Mouse (Mus musculus): Measurements from ENCODE around the gene Polr1c. TPM values are rescaled to one million over a fixed set of nuclear protein-coding genes. Genes with fewer than 3 reads are reported as not detected.

Polr1c gene
- polyA plus RNA-seq, 1 experiment from 2014 or later = 109 TPM

DNA sequence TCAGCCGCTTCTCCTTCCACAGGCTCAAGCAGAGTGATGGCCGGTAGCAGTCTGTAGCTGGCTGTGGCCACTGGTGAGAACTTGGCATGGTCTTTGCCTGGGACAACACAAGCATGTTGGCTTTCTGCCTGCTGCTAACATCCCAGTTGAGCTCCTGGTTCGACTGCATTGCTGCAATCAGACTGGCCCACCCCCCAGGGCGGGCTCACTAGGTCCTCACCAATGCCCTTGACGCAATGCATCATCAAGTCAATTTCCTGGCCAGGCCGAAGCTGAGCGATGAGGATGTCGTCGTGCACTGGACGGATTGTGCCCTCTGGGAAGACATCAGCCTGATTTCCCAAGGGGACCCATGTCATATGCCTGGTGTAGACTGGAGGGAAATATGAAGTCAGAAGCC is 3.3 kb downstream of the Polr1c start:
- Histone ChIP-seq H3K27me3 (no peaks in the 10 kb centered on the region), H3K9ac (replicated peaks) (0 out of 2 replicates have a peak overlapping the region, but pooled peaks have one; percentile 12), H3K27ac (no peak overlapping the region), H3K4me2 (no peak overlapping the region), H3K4me3 (replicated peaks) (no peak overlapping the region), H3K9me3 (no peaks in the 10 kb centered on the region), H3K36me3 (peaks cover 77% of the 10 kb centered on the region), H3K4me1 (replicated peaks) (peaks cover 19% of the 10 kb centered on the region)
- 79% methylated on average over 10 of the region's 10 CpGs for WGBS
- ATAC-seq (ENCODE audit: insufficient number of reproducible peaks, insufficient read depth, low FRiP score, low TSS enrichment, low read depth) = no peak

DNA sequence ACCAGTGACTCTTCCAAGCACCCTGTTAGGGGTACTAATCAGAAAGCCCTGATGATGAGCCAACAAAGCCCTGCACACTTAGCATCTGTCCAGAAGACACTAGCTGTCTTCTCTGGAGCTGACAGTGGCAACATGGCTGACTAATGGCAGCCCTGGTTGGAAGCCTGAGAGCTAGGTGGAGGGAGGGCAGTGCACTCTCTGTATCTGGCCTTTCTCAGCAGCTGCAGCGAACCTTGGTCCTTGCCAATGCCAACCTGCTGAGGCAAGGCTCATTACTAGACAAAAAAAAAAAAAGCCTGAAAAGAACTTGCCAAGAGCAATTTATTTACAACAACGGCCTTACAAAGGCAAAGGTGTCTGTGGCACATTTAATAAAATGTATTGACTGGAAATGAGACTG is 4.2 kb downstream of the Polr1c start:
- Histone ChIP-seq H3K27me3 (no peaks in the 10 kb centered on the region), H3K36me3 (peaks cover 81% of the 10 kb centered on the region), H3K9ac (replicated peaks) (no peak overlapping the region), H3K9me3 (no peaks in the 10 kb centered on the region), H3K4me3 (replicated peaks) (no peak overlapping the region), H3K4me2 (no peak overlapping the region), H3K4me1 (replicated peaks) (peaks cover 9% of the 10 kb centered on the region), H3K27ac (no peak overlapping the region)
- 68% methylated on average over 2 of the region's 2 CpGs for WGBS
- no peak for ATAC-seq (ENCODE audit: insufficient number of reproducible peaks, insufficient read depth, low FRiP score, low TSS enrichment, low read depth)

DNA sequence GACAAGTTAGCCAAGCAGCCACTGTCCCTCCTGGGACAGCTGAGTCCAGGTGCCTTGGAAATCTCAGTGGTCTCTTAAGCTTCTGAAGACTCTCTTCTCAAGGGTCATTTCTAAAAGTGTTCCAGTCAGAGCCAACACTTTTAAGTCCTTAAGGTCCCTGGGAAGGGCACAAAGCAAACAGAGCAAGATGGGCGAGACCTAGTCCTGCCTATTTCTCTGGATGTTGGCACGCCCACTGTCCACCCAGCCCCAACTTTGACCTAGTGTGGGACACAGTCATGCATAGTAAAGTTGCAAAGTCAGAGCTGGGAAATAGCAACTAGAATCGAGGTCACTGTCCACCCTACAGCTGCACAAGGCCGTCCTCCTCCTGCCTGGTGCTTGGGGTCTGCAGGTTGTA is 4.9 kb downstream of the Polr1c start:
- Histone ChIP-seq H3K36me3 (peaks cover 87% of the 10 kb centered on the region), H3K27me3 (no peaks in the 10 kb centered on the region), H3K27ac (no peak overlapping the region), H3K4me2 (no peak overlapping the region), H3K4me3 (replicated peaks) (no peak overlapping the region), H3K9me3 (no peaks in the 10 kb centered on the region), H3K9ac (replicated peaks) (no peak overlapping the region), H3K4me1 (replicated peaks) (peaks cover 7% of the 10 kb centered on the region)
- ATAC-seq (ENCODE audit: insufficient number of reproducible peaks, insufficient read depth, low FRiP score, low TSS enrichment, low read depth) = no peak
- WGBS = 87% methylated on average over 4 of the region's 4 CpGs

DNA sequence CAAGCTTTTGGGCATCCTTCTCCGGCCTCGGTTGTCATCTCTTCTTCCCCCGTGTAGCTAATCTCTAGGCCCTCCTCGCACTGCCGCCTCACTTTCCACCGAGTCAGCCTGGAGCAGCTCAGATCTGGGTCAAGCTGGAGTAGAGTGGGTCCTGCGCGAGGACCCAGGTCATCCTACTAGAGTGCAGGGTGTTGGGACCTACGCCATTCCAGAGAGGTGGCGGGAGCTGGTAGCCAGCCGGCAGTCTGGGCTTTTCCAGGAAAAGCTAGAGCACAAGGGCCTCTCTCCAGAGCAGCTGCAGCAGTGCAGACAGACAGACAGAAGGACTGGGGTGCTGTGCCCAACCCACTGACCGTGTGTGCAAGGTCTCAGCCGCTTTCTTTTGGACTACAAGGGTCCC is 5.6 kb downstream of the Polr1c start:
- Histone ChIP-seq H3K4me1 (replicated peaks) (peaks cover 7% of the 10 kb centered on the region), H3K27ac (no peak overlapping the region), H3K9me3 (no peaks in the 10 kb centered on the region), H3K4me3 (replicated peaks) (no peak overlapping the region), H3K4me2 (no peak overlapping the region), H3K36me3 (peaks cover 94% of the 10 kb centered on the region), H3K27me3 (no peaks in the 10 kb centered on the region), H3K9ac (replicated peaks) (no peak overlapping the region)
- WGBS = 87% methylated on average over 13 of the region's 13 CpGs
- ATAC-seq (ENCODE audit: insufficient number of reproducible peaks, insufficient read depth, low FRiP score, low TSS enrichment, low read depth) = no peak

DNA sequence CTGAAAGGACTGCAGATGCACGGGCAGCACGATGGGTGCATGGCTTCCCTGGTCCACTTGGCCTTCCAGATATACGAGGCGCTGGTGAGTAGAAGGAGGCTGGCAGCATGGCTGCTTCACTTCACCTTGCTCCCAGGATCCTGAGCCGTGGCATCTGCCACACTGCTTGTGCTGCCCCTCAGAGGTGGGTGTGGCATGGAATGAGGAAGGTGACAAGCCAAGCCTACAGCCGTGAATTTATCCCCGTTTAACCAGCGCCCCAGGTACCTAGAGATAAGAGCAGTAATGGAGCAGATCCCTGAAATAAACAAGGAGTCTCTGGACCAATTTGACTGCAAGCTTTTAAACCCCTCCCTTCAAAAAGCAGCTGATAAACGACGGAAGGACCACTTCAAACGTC is 6.4 kb downstream of the Polr1c start:
- H3K4me2 ChIP-seq = no peak overlapping the region
- H3K27ac ChIP-seq = no peak overlapping the region
- no peaks in the 10 kb centered on the region for H3K9me3 ChIP-seq
- H3K36me3 ChIP-seq = peaks cover 98% of the 10 kb centered on the region
- H3K4me1 ChIP-seq (replicated peaks) = peaks cover under 1% of the 10 kb centered on the region; the same call in 1 of the 2 replicates
- H3K4me3 ChIP-seq (replicated peaks) = no peak overlapping the region
- ATAC-seq (ENCODE audit: insufficient number of reproducible peaks, insufficient read depth, low FRiP score, low TSS enrichment, low read depth) = no peak
- H3K9ac ChIP-seq (replicated peaks) = no peak overlapping the region
- H3K27me3 ChIP-seq = no peaks in the 10 kb centered on the region
- 72% methylated on average over 11 of the region's 11 CpGs for WGBS

DNA sequence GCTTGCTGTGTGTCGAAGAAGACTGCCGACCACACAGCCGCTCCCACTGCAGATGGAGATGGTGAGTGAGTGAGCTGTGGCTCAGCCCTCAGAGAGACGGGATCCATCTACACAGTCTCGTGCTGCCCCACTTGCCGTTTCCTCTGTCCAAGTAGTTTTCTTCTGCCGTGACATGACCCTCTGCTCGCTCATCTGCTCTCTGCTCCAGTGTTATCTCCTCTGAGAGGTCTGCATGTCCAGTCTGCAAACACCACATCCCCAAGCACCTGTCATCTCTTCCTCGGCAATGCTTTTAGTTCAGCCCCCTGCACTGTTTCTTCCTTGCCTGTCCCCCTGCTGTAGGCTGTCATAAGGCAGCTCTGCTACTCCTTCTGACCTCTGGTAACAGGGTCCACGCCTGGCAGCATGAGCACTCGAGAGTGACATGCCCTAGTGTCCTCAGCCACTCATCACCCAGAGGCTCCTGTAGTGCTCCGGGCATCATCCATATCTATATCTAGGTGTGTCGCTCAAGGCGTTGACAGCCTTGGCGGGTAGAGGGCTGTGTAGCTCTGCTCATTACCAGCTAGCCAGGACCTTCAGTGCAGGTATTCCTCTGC is 8.2 kb downstream of the Polr1c start:
- no peak overlapping the region for H3K4me3 ChIP-seq (replicated peaks)
- WGBS = 95% methylated on average over 15 of the region's 15 CpGs
- H3K27me3 ChIP-seq = no peaks in the 10 kb centered on the region
- H3K36me3 ChIP-seq = peaks cover 95% of the 10 kb centered on the region
- H3K27ac ChIP-seq = no peak overlapping the region
- H3K9me3 ChIP-seq = no peaks in the 10 kb centered on the region
- H3K4me2 ChIP-seq = no peak overlapping the region
- H3K9ac ChIP-seq (replicated peaks) = no peak overlapping the region
- H3K4me1 ChIP-seq (replicated peaks) = no peaks in the 10 kb centered on the region
- ATAC-seq (ENCODE audit: insufficient number of reproducible peaks, insufficient read depth, low FRiP score, low TSS enrichment, low read depth) = no peak

DNA sequence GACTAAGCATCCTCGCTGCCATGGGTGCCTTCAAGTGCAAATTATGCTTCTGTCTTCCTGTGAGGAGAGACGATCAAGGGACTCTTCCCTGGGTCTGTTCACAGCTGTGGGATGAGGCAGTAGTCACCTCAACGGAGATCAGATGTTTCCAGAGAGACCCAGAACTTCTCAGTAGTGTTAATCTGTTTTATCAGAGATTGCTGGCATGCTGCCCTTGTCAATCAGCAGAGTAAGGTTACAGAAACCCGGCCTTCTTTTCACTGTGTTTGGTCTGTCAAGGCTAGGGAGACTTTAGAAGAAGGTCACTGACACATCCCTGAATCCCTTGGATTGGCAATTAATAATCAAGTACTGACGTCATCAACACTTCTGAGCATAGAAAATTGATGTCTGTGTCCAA is 10.4 kb downstream of the Polr1c start:
- Histone ChIP-seq H3K36me3 (peaks cover 95% of the 10 kb centered on the region), H3K4me1 (replicated peaks) (no peaks in the 10 kb centered on the region), H3K4me2 (no peak overlapping the region), H3K27ac (no peak overlapping the region), H3K4me3 (replicated peaks) (no peak overlapping the region), H3K9me3 (no peaks in the 10 kb centered on the region), H3K9ac (replicated peaks) (no peak overlapping the region), H3K27me3 (no peaks in the 10 kb centered on the region)
- 86% methylated on average over 5 of the region's 5 CpGs for WGBS
- no peak for ATAC-seq (ENCODE audit: insufficient number of reproducible peaks, insufficient read depth, low FRiP score, low TSS enrichment, low read depth)

GRCm38 (mm10) chr17:46237079-46237478 is 10.8 kb downstream of the Polr1c start:
- H3K4me1 ChIP-seq (replicated peaks) = no peaks in the 10 kb centered on the region
- no peak overlapping the region for H3K4me2 ChIP-seq
- no peaks in the 10 kb centered on the region for H3K9me3 ChIP-seq
- H3K9ac ChIP-seq (replicated peaks) = no peak overlapping the region
- H3K4me3 ChIP-seq (replicated peaks) = no peak overlapping the region
- no peaks in the 10 kb centered on the region for H3K27me3 ChIP-seq
- H3K27ac ChIP-seq = no peak overlapping the region
- 86% methylated on average over 6 of the region's 6 CpGs for WGBS
- ATAC-seq (ENCODE audit: insufficient number of reproducible peaks, insufficient read depth, low FRiP score, low TSS enrichment, low read depth) = no peak
- H3K36me3 ChIP-seq = peaks cover 95% of the 10 kb centered on the region

DNA sequence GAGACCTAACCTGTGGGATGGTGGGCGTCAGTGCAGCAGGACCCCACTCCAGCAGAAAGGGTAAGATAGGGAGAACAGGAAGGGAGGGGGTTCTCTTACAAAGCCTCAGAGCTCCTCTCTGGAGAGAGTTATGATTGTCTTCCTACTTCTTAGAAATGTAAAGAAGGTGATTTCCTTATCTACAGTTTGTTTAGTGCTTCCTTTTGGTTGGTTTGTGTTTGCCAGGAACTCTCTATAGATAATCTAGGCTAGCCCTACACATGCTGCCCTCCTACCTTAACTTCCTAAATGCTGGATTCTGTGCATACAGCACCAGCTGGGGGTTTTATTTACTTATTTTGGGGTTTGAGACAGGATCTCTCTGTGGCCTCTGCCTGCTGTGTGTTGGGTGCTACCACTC is 11.8 kb downstream of the Polr1c start:
- ATAC-seq (ENCODE audit: insufficient number of reproducible peaks, insufficient read depth, low FRiP score, low TSS enrichment, low read depth) = no peak
- Histone ChIP-seq H3K36me3 (peaks cover 93% of the 10 kb centered on the region), H3K9ac (replicated peaks) (no peak overlapping the region), H3K27ac (no peak overlapping the region), H3K4me3 (replicated peaks) (no peak overlapping the region), H3K4me1 (replicated peaks) (no peaks in the 10 kb centered on the region), H3K27me3 (no peaks in the 10 kb centered on the region), H3K4me2 (no peak overlapping the region), H3K9me3 (no peaks in the 10 kb centered on the region)
- 94% methylated on average over 1 of the region's 1 CpGs for WGBS

DNA sequence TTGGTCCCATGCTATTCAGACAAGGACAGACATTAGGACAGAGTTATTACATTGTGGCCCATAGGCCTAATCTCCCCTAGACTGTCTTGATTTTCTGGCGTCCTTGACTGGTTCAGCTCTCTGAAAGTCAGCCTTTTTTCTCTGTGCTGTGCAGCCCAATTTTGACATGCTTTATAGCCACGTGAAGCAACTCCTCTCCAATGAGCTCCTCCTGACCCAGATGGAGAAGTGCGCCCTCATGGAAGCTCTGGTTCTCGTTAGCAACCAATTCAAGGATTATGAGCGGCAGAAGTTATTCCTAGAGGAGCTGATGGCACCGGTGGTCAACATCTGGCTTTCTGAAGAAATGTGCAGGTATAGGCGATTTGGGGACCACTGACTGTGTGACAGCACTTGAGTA is 20.3 kb downstream of the Polr1c start:
- peaks cover 98% of the 10 kb centered on the region for H3K36me3 ChIP-seq
- H3K4me1 ChIP-seq (replicated peaks) = no peaks in the 10 kb centered on the region
- WGBS = 44% methylated on average over 7 of the region's 7 CpGs

DNA sequence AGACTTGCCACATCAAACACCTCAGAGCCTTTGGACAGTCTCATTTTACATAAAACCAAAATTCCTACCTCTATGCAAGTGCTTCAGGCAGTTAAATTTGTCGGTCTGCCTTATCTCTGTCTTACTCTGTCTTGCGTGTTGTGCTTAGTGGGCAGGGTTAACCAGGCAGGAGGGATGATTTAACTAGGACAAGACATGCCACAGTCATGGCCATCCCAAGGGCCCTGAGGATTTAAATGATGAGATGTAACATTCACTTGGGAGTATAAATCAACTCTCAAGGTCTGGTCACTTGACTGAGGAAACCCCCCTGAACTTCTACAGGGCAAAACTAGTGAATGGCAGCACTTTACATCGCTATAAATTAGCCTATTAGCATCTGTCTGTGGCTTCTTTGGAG is 26.3 kb downstream of the Polr1c start:
- Histone ChIP-seq H3K9ac (replicated peaks) (no peak overlapping the region), H3K4me1 (replicated peaks) (no peaks in the 10 kb centered on the region), H3K36me3 (peaks cover 100% of the 10 kb centered on the region), H3K4me2 (no peak overlapping the region), H3K27me3 (no peaks in the 10 kb centered on the region), H3K9me3 (no peaks in the 10 kb centered on the region), H3K4me3 (replicated peaks) (no peak overlapping the region), H3K27ac (no peak overlapping the region)
- no peak for ATAC-seq (ENCODE audit: insufficient number of reproducible peaks, insufficient read depth, low FRiP score, low TSS enrichment, low read depth)
- WGBS = 85% methylated on average over 3 of the region's 3 CpGs

More for the DNA sequence above, 20.3 kb downstream of the Polr1c start:
- no peak for ATAC-seq (ENCODE audit: insufficient number of reproducible peaks, insufficient read depth, low FRiP score, low TSS enrichment, low read depth)
- Histone ChIP-seq H3K27me3 (no peaks in the 10 kb centered on the region), H3K9me3 (no peaks in the 10 kb centered on the region), H3K27ac (no peak overlapping the region), H3K4me2 (no peak overlapping the region), H3K9ac (replicated peaks) (no peak overlapping the region), H3K4me3 (replicated peaks) (no peak overlapping the region)

DNA sequence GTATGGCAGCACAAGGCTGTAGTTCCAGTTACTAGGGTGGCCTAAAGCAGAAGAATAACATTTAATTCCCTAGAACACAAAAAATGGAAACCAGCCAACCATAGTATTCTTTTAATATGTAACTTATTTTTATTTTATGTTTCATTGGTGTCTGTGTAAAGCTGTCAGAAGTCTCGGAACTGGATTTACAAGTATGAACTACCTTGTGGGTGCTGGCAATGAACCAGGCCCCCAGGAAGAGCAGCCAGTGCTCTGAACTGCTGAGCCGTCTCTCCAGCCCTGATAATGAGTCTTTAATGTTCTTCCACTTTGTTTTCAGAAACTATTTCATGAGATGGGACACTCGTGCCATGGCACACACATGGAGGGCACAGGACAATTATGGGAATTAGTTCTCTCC is 37.3 kb downstream of the Polr1c start:
- no peaks in the 10 kb centered on the region for H3K9me3 ChIP-seq
- no peak for ATAC-seq (ENCODE audit: insufficient number of reproducible peaks, insufficient read depth, low FRiP score, low TSS enrichment, low read depth)
- no peak overlapping the region for H3K27ac ChIP-seq
- H3K9ac ChIP-seq (replicated peaks) = no peak overlapping the region
- H3K4me3 ChIP-seq (replicated peaks) = no peak overlapping the region
- peaks cover 96% of the 10 kb centered on the region for H3K36me3 ChIP-seq
- H3K4me1 ChIP-seq (replicated peaks) = no peaks in the 10 kb centered on the region
- H3K27me3 ChIP-seq = no peaks in the 10 kb centered on the region
- H3K4me2 ChIP-seq = no peak overlapping the region
- 93% methylated on average over 3 of the region's 3 CpGs for whole genome bisulfite sequencing
